Mouse (Mus musculus) skeletal muscle tissue, postnatal 0 days (tissue): ENCODE results near the gene Itprid1. TPM values are rescaled to one million over a fixed set of nuclear protein-coding genes. Genes with fewer than 3 reads are reported as not detected.

ENCODE experiments used
- polyA plus RNA-seq: library from polyadenylated mRNA; unstranded; fragments of >200 nt; fragmentation: Nextera tagmentation; extraction: Ambion mirVana; gene quantifications from 2 replicates; pipeline ENCODE4 v1.2.1, GENCODE M21; 2015

The Itprid1 gene
- not detected in 2 replicates for polyA plus RNA-seq

DNA sequence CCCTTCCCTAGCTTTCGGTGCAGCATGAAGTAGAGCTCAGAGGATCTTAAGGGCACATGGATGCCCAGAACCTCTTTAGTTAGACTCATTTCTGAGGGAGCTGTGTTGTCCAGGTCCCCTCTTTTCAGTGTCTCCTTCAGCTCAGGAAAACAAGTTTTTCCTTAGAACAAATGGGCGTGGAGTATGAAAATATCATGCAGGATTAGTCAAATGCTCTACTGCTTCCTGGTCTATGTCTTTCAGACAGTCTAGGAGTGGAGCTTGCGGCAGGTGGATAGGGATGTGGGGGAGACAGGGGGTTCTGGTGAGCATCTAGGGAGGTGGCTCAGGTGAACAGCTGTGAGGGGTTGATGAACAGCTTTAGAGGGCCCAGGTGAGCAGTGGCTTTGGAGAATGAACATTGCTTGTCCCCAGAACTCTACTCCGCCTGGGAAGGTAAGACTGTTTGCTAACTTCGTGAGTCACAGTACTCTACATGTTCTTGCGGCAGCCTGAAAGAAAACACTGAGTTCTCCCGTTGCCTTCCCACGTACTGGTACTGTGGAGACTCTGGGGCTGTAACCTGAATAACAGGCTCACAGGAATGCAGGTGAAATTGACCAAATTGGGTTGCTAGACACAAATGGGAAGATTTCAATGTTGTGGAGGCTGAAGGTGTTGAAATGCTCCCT lies at the start of gene Itprid1:
TSS of gene Itprid1 (plus strand) at position 246 of the 671 bp plus-strand sequence.

DNA sequence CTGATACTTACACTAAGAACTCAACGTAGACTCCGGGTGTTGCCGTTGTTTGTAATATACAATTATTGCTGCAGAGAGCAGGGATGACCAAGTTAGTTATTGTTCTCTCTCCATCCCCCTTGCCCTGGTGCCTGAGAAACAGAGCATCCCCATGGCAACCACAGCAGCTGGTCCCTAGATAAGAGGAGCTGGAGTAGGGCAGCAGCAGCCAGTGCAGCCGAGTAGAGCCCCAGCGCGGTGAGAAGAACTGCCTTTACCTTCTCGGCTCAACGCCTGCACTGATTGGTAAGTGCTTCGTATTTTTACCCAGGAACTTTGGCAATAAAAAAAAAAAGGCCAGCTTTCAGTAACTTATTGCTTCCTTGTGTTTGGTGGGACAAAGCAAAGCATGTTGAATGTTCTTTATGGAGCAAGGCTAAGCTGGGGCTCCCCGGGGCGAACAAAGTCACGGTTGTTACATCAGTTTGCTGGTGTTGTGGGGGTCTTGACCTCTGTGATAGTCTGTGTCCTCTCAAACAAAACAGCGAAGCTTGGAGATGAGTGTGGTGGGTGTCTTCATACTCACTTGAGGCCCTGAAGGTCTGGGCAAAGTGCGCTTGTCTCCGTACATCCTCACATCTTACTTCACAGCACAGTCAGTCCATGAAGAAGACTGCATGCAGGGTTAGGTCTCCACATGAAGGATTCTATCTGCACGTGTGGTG lies 180.7 kb downstream of the Itprid1 start, which contains the start of gene Ppp1r17:
TSS of gene Ppp1r17 (plus strand) at position 207 of the 704 bp plus-strand sequence.

Other genes starting within 250 kb of the Itprid1 start
- not detected in 2 replicates for gene Neurod6, start 155.6 kb upstream of the Itprid1 start, polyA plus RNA-seq
- not detected in 2 replicates for gene Ppp1r17, start 180.6 kb downstream of the Itprid1 start, polyA plus RNA-seq